Mouse (Mus musculus): Measurements from ENCODE around the gene 1810010D01Rik. TPM values are rescaled to one million over a fixed set of nuclear protein-coding genes. Genes with fewer than 3 reads are reported as not detected.

The 1810010D01Rik gene
- polyA plus RNA-seq, 1 experiment: not detected

GRCm38 (mm10) chr7:145226641-145227040, 18.7 kb upstream of the 1810010D01Rik start:
- peak overlapping the region; percentile 92 for H3K27ac ChIP-seq (replicated peaks; ENCODE audit: low read depth, low read length)
- H3K4me3 ChIP-seq (ENCODE audit: insufficient read depth, low read depth, low read length): no peak overlapping the region
- H3K4me1 ChIP-seq (ENCODE audit: control insufficient read depth, insufficient read depth, insufficient read length, low read length): peaks cover 2% of the 10 kb centered on the region

GRCm38 (mm10) chr7:145225626-145226025, 17.7 kb upstream of the 1810010D01Rik start:
- Histone ChIP-seq H3K27ac (replicated peaks; ENCODE audit: low read depth, low read length) (peak overlapping the region; percentile 52; the same call in 1 of the 2 replicates), H3K4me3 (ENCODE audit: insufficient read depth, low read depth, low read length) (no peak overlapping the region), H3K4me1 (ENCODE audit: control insufficient read depth, insufficient read depth, insufficient read length, low read length) (peaks cover 2% of the 10 kb centered on the region)

- H3K4me3 ChIP-seq (ENCODE audit: insufficient read depth, low read depth, low read length): no peak overlapping the region
- peak overlapping the region; percentile 17; the same call in 1 of the 2 replicates for H3K27ac ChIP-seq (replicated peaks; ENCODE audit: low read depth, low read length)
- H3K4me1 ChIP-seq (ENCODE audit: control insufficient read depth, insufficient read depth, insufficient read length, low read length): peaks cover 2% of the 10 kb centered on the region
Measured at GRCm38 (mm10) chr7:145221841-145222689, 14.1 kb upstream of the 1810010D01Rik start.

GRCm38 (mm10) chr7:145221346-145221745, 13.4 kb upstream of the 1810010D01Rik start:
- Histone ChIP-seq H3K4me1 (ENCODE audit: control insufficient read depth, insufficient read depth, insufficient read length, low read length) (peaks cover 2% of the 10 kb centered on the region), H3K27ac (replicated peaks; ENCODE audit: low read depth, low read length) (peak overlapping the region; percentile 17; the same call in 1 of the 2 replicates), H3K4me3 (ENCODE audit: insufficient read depth, low read depth, low read length) (no peak overlapping the region)

- H3K4me1 ChIP-seq (ENCODE audit: control insufficient read depth, insufficient read depth, insufficient read length, low read length): 0 out of 2 replicates have a peak, but pooled peaks cover 2% of the 10 kb centered on the region
- H3K4me3 ChIP-seq (ENCODE audit: insufficient read depth, low read depth, low read length): no peak overlapping the region
- H3K27ac ChIP-seq (replicated peaks; ENCODE audit: low read depth, low read length): no peak overlapping the region
Measured at GRCm38 (mm10) chr7:145219420-145219831, 11.5 kb upstream of the 1810010D01Rik start.

GRCm38 (mm10) chr7:145216591-145216990, 8.7 kb upstream of the 1810010D01Rik start:
- Histone ChIP-seq H3K4me1 (ENCODE audit: control insufficient read depth, insufficient read depth, insufficient read length, low read length) (no peaks in the 10 kb centered on the region), H3K27ac (replicated peaks; ENCODE audit: low read depth, low read length) (no peak overlapping the region), H3K4me3 (ENCODE audit: insufficient read depth, low read depth, low read length) (no peak overlapping the region)

GRCm38 (mm10) chr7:145215476-145215875, 7.6 kb upstream of the 1810010D01Rik start:
- Histone ChIP-seq H3K4me1 (ENCODE audit: control insufficient read depth, insufficient read depth, insufficient read length, low read length) (no peaks in the 10 kb centered on the region), H3K27ac (replicated peaks; ENCODE audit: low read depth, low read length) (no peak overlapping the region), H3K4me3 (ENCODE audit: insufficient read depth, low read depth, low read length) (no peak overlapping the region)

GRCm38 (mm10) chr7:145211680-145212659, 4.1 kb upstream of the 1810010D01Rik start:
- Histone ChIP-seq H3K27ac (replicated peaks; ENCODE audit: low read depth, low read length) (no peak overlapping the region), H3K4me1 (ENCODE audit: control insufficient read depth, insufficient read depth, insufficient read length, low read length) (peaks cover 6% of the 10 kb centered on the region)

GRCm38 (mm10) chr7:145210477-145211070, 2.7 kb upstream of the 1810010D01Rik start:
- H3K4me3 ChIP-seq (ENCODE audit: insufficient read depth, low read depth, low read length): no peak overlapping the region
- H3K4me1 ChIP-seq (ENCODE audit: control insufficient read depth, insufficient read depth, insufficient read length, low read length): peaks cover 12% of the 10 kb centered on the region
- no peak overlapping the region for H3K27ac ChIP-seq (replicated peaks; ENCODE audit: low read depth, low read length)

More at GRCm38 (mm10) chr7:145211680-145212659, 4.1 kb upstream of the 1810010D01Rik start:
- no peak overlapping the region for H3K4me3 ChIP-seq (ENCODE audit: insufficient read depth, low read depth, low read length)

- peaks cover 12% of the 10 kb centered on the region for H3K4me1 ChIP-seq (ENCODE audit: control insufficient read depth, insufficient read depth, insufficient read length, low read length)
- H3K27ac ChIP-seq (replicated peaks; ENCODE audit: low read depth, low read length): peak overlapping the region; percentile 54
- H3K4me3 ChIP-seq (ENCODE audit: insufficient read depth, low read depth, low read length): 0 out of 2 replicates have a peak overlapping the region, but pooled peaks have one; percentile 42
Measured at GRCm38 (mm10) chr7:145206801-145207200, 1.1 kb downstream of the 1810010D01Rik start.

- H3K4me3 ChIP-seq (ENCODE audit: insufficient read depth, low read depth, low read length): peak overlapping the region; percentile 42
- H3K4me1 ChIP-seq (ENCODE audit: control insufficient read depth, insufficient read depth, insufficient read length, low read length): peaks cover 12% of the 10 kb centered on the region
- H3K27ac ChIP-seq (replicated peaks; ENCODE audit: low read depth, low read length): peak overlapping the region; percentile 54
Measured at GRCm38 (mm10) chr7:145206056-145206610, 1.8 kb downstream of the 1810010D01Rik start.

GRCm38 (mm10) chr7:145205363-145205902, 2.5 kb downstream of the 1810010D01Rik start:
- H3K4me3 ChIP-seq (ENCODE audit: insufficient read depth, low read depth, low read length): no peak overlapping the region
- H3K27ac ChIP-seq (replicated peaks; ENCODE audit: low read depth, low read length): no peak overlapping the region
- peaks cover 12% of the 10 kb centered on the region for H3K4me1 ChIP-seq (ENCODE audit: control insufficient read depth, insufficient read depth, insufficient read length, low read length)

- no peak overlapping the region for H3K27ac ChIP-seq (replicated peaks; ENCODE audit: low read depth, low read length)
- H3K4me3 ChIP-seq (ENCODE audit: insufficient read depth, low read depth, low read length): no peak overlapping the region
Measured at GRCm38 (mm10) chr7:145199711-145200110, 8.2 kb downstream of the 1810010D01Rik start.

GRCm38 (mm10) chr7:145198223-145198714, 9.7 kb downstream of the 1810010D01Rik start:
- Histone ChIP-seq H3K4me3 (ENCODE audit: insufficient read depth, low read depth, low read length) (no peak overlapping the region), H3K27ac (replicated peaks; ENCODE audit: low read depth, low read length) (peak overlapping the region; percentile 47; the same call in 1 of the 2 replicates), H3K4me1 (ENCODE audit: control insufficient read depth, insufficient read depth, insufficient read length, low read length) (peaks cover 10% of the 10 kb centered on the region; the same call in 1 of the 2 replicates)

More at GRCm38 (mm10) chr7:145199711-145200110, 8.2 kb downstream of the 1810010D01Rik start:
- H3K4me1 ChIP-seq (ENCODE audit: control insufficient read depth, insufficient read depth, insufficient read length, low read length): peaks cover 6% of the 10 kb centered on the region; the same call in 1 of the 2 replicates

Measured in brown adipose tissue, adult 24 weeks (tissue).